Mouse (Mus musculus): ENCODE measurements around the gene Creb3l1. TPM values are rescaled to one million over a fixed set of nuclear protein-coding genes. Genes with fewer than 3 reads are reported as not detected.

Gene Creb3l1
- total and polyA plus RNA-seq, 3 experiments = 3.8 to 5.8 (median 4.5) TPM

DNA sequence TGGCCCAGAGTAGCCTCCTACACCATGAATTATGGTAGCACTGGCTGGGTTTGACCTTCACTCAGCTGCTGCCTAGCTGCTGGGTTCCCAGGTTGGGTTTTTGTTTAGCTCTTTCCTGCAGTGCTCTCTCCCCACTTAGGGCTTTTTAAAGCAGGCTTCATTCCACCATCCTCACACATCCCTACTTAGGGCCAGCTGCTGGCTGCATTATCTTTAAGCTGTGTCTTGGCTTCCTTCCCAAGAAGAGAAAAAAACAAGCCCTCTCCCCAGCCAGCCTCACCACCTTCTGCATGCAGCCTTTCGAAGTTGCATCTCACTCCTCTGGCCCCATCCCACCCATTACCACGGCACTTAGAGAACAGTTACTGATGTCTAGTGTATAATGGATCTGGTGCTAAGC is 45.8 kb downstream of the Creb3l1 start:
- intact Hi-C loops (cut with DNase I) = no loop called here
- 49% methylated on average over 2 of the region's 2 CpGs for WGBS
- TF ChIP-seq CTCF (IDR thresholded peaks at IDR 0.05) (no peak), POLR2A (IDR thresholded peaks at IDR 0.05; ENCODE audit: insufficient read depth, low read depth, low read length) (no peak), EP300 (IDR thresholded peaks at IDR 0.05; ENCODE audit: insufficient read depth, low read depth, low read length) (no peak)
- Histone ChIP-seq H3K9ac (ENCODE audit: low read depth, low read length) (no peak overlapping the region), H3K79me2 (replicated peaks; ENCODE audit: control insufficient read depth, insufficient read depth, low read length) (no peaks in the 10 kb centered on the region), H3K36me3 (ENCODE audit: control insufficient read depth, insufficient read depth, low read length) (no peaks in the 10 kb centered on the region), H3K27me3 (ENCODE audit: control insufficient read depth, insufficient read depth, low read length) (peaks cover 9% of the 10 kb centered on the region), H3K4me1 (ENCODE audit: control insufficient read depth, insufficient read depth, low read length) (no peaks in the 10 kb centered on the region), H3K4me3 (no peak overlapping the region), H3K27ac (no peak overlapping the region)
- no peak for DNase-seq

- WGBS = 59% methylated on average over 4 of the region's 4 CpGs
- Histone ChIP-seq H3K79me2 (replicated peaks; ENCODE audit: control insufficient read depth, insufficient read depth, low read length) (no peaks in the 10 kb centered on the region), H3K36me3 (ENCODE audit: control insufficient read depth, insufficient read depth, low read length) (no peaks in the 10 kb centered on the region), H3K27me3 (ENCODE audit: control insufficient read depth, insufficient read depth, low read length) (peaks cover 9% of the 10 kb centered on the region), H3K9ac (ENCODE audit: low read depth, low read length) (no peak overlapping the region), H3K4me1 (ENCODE audit: control insufficient read depth, insufficient read depth, low read length) (no peaks in the 10 kb centered on the region), H3K27ac (no peak overlapping the region), H3K4me3 (no peak overlapping the region)
- intact Hi-C loops (cut with DNase I) = no loop called here
- no peak for DNase-seq
- no peak for TF ChIP-seq EP300 (IDR thresholded peaks at IDR 0.05; ENCODE audit: insufficient read depth, low read depth, low read length)
- no peak for TF ChIP-seq CTCF (IDR thresholded peaks at IDR 0.05)
- no peak for TF ChIP-seq POLR2A (IDR thresholded peaks at IDR 0.05; ENCODE audit: insufficient read depth, low read depth, low read length)
Observed at GRCm38 (mm10) chr2:91977960-91978359, 46.3 kb downstream of the Creb3l1 start.

DNA sequence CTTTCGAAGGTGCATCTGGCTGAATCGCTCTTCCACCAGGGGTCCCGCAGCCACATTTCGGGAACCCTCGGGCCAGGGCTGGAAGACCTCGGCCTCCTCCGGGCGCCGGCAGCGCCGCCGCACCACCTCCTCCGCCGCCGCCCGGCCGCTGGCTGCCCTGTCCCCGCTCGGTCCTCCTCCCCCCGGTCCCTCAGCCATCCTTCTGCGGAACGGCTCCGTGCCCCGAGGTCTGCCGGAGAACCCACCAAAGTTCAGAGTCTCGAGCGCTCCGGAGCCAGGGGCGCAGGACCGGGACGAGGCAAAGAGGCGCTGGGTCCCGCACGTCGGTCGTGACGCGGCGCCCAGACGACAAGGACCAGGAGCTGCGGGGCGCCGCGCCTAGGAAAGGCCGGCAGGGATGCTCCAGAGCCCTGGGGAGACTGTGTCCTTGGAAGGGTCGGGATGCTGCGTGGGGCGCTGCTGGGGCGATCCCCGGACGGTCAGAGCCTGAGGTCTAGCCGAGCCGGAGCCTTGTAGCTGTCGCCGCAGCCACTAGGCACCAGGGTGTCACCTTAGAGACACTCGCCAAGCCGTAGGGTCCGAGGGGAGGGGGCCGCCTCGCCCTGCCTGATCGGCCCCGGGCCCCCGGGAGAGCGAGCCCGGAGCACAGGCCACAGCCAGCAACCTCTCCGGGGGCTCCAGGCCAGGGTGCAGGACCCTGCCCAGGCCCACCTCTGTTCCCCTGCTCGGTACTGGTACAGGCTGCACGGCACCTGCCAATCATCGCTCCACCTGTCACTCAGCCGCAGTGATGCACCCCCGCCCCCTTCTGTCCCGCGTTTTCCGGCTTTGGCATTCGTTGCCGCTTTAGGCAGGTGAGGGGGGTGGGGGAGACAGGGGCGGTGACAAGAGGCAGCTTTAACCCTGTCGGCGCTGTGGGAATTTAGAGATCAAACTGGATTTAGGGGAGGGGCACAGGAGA is 48.4 kb downstream of the Creb3l1 start, which contains the start of gene Dgkz:
TSS of gene Dgkz (minus strand) at position 284 of the 961 bp plus-strand sequence.
- H3K4me1 ChIP-seq (ENCODE audit: control insufficient read depth, insufficient read depth, low read length) = peaks cover 9% of the 10 kb centered on the region
- no peak within 1 kb of the TSS for H3K27ac ChIP-seq
- peaks cover 9% of the 10 kb centered on the region for H3K27me3 ChIP-seq (ENCODE audit: control insufficient read depth, insufficient read depth, low read length)
- no peak for TF ChIP-seq EP300 (IDR thresholded peaks at IDR 0.05; ENCODE audit: insufficient read depth, low read depth, low read length)
- TF ChIP-seq POLR2A (IDR thresholded peaks at IDR 0.05; ENCODE audit: insufficient read depth, low read depth, low read length) = no peak
- TF ChIP-seq CTCF (IDR thresholded peaks at IDR 0.05) = no peak
- H3K79me2 ChIP-seq (replicated peaks; ENCODE audit: control insufficient read depth, insufficient read depth, low read length) = no peaks in the 10 kb centered on the region
- H3K36me3 ChIP-seq (ENCODE audit: control insufficient read depth, insufficient read depth, low read length) = no peaks in the 10 kb centered on the region
- DNase-seq = no peak
- 5% methylated on average over 79 of the region's 79 CpGs for WGBS
- intact Hi-C loops (cut with DNase I) = no loop called here
- peak within 1 kb of the TSS; percentile 34; the same call in 1 of the 2 replicates for H3K9ac ChIP-seq (ENCODE audit: low read depth, low read length)
- H3K4me3 ChIP-seq = peak within 1 kb of the TSS; percentile 38

DNA sequence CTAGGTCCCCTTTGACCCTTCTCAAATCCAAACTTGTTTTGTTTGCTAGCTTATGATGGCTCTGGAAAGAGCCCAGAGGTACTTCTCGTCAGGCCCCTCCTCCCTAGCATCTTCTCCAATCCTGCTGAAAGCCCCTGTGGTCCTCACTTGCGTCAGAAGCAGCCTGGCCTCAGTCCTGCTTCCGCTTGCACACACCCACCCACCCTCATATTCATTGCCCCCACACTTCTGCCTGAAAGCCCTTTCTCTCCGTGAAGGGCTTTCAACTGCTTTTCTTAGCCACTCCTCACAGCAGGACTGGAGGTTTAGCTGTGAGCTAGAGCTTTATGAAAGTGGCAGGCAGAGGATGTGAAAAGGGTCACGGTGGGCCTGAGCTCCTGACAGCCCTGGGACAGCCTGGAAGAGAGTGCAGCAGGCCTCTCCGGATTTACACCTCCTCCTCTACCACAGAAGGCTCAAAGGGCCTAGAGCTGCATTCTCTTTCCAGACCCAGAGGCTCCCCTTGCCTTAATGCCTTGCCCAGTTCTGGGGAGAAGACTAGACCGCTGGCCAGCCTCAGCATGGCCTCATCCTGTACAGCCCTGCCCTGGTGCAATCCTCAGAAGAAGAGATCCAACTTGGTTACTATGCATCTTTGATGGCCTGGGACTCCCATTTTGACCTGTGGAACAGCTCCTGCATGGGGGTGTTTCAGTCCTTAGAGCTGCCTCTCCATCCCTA is 50.7 kb downstream of the Creb3l1 start:
- Histone ChIP-seq H3K27me3 (ENCODE audit: control insufficient read depth, insufficient read depth, low read length) (peaks cover 9% of the 10 kb centered on the region), H3K27ac (no peak overlapping the region), H3K36me3 (ENCODE audit: control insufficient read depth, insufficient read depth, low read length) (no peaks in the 10 kb centered on the region), H3K4me1 (ENCODE audit: control insufficient read depth, insufficient read depth, low read length) (peaks cover 10% of the 10 kb centered on the region), H3K9ac (ENCODE audit: low read depth, low read length) (no peak overlapping the region), H3K4me3 (no peak overlapping the region), H3K79me2 (replicated peaks; ENCODE audit: control insufficient read depth, insufficient read depth, low read length) (no peaks in the 10 kb centered on the region)
- no peak for DNase-seq
- 86% methylated on average over 7 of the region's 7 CpGs for WGBS
- intact Hi-C loops (cut with DNase I) = no loop called here
- TF ChIP-seq EP300 (IDR thresholded peaks at IDR 0.05; ENCODE audit: insufficient read depth, low read depth, low read length) = no peak
- no peak for TF ChIP-seq CTCF (IDR thresholded peaks at IDR 0.05)
- no peak for TF ChIP-seq POLR2A (IDR thresholded peaks at IDR 0.05; ENCODE audit: insufficient read depth, low read depth, low read length)

DNA sequence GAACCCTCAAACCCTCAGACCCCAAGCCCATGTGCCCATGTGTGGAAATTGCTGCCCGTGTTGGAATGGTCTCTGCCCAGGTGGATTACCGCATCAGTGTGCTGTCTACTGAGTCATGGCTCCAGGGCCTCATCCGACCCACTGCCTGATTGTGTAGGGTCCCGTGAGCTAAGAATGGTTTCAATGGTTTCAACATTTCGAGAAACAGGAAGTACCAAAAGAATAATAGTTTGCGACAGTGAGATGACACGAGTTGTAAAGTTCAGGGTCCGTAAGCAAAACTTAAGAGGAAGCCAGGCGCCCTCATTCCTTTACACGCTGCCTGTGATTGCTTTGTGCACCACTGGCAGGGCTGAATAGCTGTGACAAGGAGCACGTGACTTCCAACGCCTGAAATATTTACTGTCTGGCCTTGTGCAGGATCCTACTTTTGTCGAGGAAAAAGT is 52.2 kb downstream of the Creb3l1 start:
- Histone ChIP-seq H3K4me1 (ENCODE audit: control insufficient read depth, insufficient read depth, low read length) (peaks cover 16% of the 10 kb centered on the region), H3K79me2 (replicated peaks; ENCODE audit: control insufficient read depth, insufficient read depth, low read length) (no peaks in the 10 kb centered on the region), H3K4me3 (no peak overlapping the region), H3K27ac (peak overlapping the region; percentile 81), H3K36me3 (ENCODE audit: control insufficient read depth, insufficient read depth, low read length) (no peaks in the 10 kb centered on the region), H3K27me3 (ENCODE audit: control insufficient read depth, insufficient read depth, low read length) (peaks cover 9% of the 10 kb centered on the region), H3K9ac (ENCODE audit: low read depth, low read length) (no peak overlapping the region)
- peak in 1 of 2 experiments; percentile 39 for DNase-seq
- intact Hi-C loops (cut with DNase I) = no loop called here
- 29% methylated on average over 13 of the region's 13 CpGs for WGBS
- TF ChIP-seq CTCF (IDR thresholded peaks at IDR 0.05) (no peak), EP300 (IDR thresholded peaks at IDR 0.05; ENCODE audit: insufficient read depth, low read depth, low read length) (no peak), POLR2A (IDR thresholded peaks at IDR 0.05; ENCODE audit: insufficient read depth, low read depth, low read length) (peak; percentile 25; the same call in 1 of the 2 replicates)

Measured in heart, adult 2 months (tissue).